Mouse (Mus musculus): ENCODE results near the gene Pdpr.
"Not testable (repeated sequence)": the region's sequence is repeated elsewhere in the genome, so short reads cannot be mapped to it uniquely, and the experiment has no call there.

Pdpr gene

GRCm38 (mm10) chr8:111075926-111076325 is 18.5 kb upstream of the Pdpr start:
- TF ChIP-seq GATA4 (IDR thresholded peaks at IDR 0.05; ENCODE audit: insufficient replicate concordance, low read length), result no peak

DNA sequence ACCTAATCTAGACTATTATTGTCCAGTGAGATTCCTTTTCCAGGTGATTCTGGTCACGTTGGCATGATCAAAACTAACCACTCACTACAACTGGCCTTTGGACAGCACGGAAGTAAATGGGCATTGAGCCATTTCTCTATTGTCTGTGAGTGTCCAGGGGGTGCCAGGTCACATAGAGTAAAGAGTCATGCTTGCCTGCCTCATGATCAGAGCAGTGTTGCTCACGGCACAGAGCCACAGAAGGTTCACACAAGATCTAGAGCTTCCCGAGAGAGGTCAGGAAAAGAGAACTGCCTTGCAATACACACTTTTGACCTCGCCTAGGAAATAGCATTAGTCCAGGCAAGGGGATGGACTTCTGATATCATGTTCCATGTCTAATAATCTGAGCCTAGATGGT is 15.0 kb upstream of the Pdpr start:
- no peak for TF ChIP-seq GATA4 (IDR thresholded peaks at IDR 0.05; ENCODE audit: insufficient replicate concordance, low read length)

DNA sequence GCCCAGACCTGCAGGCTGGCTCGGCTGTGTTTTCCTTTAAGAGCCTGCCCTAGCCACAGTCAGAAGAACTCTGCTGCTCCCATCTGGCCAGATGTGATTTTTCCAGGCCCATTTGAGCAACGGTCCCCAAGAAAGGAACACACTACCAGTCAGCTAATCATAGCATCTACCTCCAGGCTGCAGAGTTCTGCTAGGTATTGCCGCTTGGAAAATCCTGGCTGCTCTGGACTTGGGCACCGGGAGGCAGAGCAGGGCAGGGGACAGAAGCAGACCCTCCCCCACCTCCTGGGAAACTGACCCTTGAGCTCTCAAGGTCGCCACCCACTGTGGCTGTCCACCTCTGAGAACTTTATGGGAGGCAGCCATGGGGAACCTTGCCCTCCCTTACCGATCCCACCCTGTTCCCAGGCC is 14.6 kb upstream of the Pdpr start:
- TF ChIP-seq GATA4 (IDR thresholded peaks at IDR 0.05; ENCODE audit: insufficient replicate concordance, low read length), result no peak

GRCm38 (mm10) chr8:111081580-111082258 is 12.7 kb upstream of the Pdpr start:
- TF ChIP-seq GATA4 (IDR thresholded peaks at IDR 0.05; ENCODE audit: insufficient replicate concordance, low read length), result no peak

DNA sequence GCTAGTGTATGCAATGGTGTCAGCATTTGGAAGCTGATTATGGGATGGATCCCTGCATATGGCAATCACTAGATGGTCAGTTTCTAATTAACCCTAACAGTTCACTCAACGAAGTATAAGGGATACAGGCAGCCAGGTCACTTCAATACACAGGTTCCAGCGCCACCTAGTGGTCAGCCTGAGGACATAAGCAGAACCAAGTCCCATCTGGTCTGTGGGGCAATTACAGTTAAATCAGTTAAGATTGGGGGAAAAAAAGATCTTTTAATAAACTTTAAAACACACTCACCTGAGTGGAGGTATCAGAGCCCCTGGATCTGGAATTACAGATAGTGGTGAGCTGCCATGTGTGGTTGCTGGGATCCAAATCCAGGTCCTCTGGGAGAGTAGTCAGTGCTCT is 4.3 kb upstream of the Pdpr start:
- no peak for TF ChIP-seq GATA4 (IDR thresholded peaks at IDR 0.05; ENCODE audit: insufficient replicate concordance, low read length)

DNA sequence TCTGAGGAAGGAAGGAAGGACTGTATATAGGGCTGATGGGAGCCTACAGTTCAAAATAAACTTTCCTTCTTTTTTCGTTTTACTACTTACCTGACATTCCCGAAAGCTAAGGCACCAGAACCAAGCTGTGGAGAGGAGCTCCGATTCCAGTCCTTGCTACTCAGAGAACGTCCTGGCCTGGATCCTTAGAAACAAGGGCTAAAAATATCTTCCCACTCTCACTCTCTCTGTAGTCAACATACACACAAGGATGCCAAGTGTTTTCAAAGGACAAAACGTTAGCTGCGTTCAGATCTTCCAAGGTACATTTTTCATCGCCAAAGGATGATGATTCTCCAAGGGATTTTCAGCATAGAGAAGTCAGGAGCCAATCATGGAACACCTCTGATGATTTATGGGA is 2.7 kb upstream of the Pdpr start:
- no peak for TF ChIP-seq GATA4 (IDR thresholded peaks at IDR 0.05; ENCODE audit: insufficient replicate concordance, low read length)

DNA sequence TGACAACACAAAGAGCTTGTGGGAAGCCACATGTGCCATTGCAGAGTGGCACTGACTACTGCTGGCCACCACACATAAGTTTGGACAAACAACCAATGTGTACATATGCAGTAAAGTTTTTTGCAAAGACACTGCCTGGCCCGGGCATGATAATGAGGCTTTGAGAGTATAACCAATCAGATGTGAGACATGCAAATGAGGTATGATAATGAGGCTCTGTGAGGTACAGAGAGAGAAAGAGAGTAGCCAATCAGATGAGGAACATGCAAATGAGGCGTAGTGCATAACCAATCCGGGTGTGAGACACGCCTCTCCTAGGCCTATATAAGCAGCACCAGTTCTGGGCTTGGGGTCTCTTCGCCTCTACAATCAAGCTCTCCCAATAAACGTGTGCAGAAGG is 2.1 kb upstream of the Pdpr start, which contains the start of gene Clec18a:
Gene Clec18a, minus strand, starts transcription at position 101 of the 400 bp plus-strand sequence.
- not testable (repeated sequence) for TF ChIP-seq GATA4 (IDR thresholded peaks at IDR 0.05; ENCODE audit: insufficient replicate concordance, low read length)

DNA sequence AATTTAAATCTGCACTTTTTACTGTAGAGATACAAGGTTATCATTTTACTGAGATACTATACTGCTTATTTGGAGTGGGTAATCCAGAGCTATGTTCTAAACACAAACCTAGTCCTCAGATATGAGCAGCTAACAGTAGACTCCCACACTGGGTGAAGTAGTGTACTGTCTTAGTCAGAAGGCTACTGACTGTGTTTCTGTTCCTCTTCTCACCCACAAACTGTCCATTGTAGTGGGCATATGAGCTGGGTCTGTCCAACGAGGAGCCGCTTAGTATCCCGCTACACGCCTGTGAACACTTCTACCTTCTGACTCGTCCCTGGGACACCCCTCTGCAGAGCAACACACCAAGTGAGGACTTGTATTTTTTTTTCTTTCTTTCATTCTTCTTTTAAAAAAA is 20.5 kb downstream of the Pdpr start:
- no peak for TF ChIP-seq GATA4 (IDR thresholded peaks at IDR 0.05; ENCODE audit: insufficient replicate concordance, low read length)

DNA sequence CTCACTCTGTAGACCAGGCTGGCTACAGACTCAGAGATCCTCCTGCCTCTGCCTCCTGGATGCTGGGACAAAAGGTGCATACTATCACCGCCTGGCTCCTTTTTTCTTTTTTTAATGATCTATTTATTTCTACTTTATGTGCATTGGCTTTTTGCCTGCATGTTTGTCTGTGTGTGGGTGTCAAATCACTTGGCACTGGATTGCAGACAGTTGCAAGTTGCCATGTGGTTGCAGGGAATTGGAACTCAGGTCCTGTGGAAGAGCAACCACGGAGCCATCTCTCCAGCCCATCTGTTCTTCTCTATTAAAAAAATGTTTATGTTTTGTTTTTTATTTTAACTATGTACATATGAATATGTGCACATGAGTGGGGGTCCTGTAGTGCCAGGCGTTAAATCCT is 25.1 kb downstream of the Pdpr start:
- TF ChIP-seq GATA4 (IDR thresholded peaks at IDR 0.05; ENCODE audit: insufficient replicate concordance, low read length), result no peak

GRCm38 (mm10) chr8:111130756-111131155 is 36.3 kb downstream of the Pdpr start:
- TF ChIP-seq GATA4 (IDR thresholded peaks at IDR 0.05; ENCODE audit: insufficient replicate concordance, low read length), result no peak

- TF ChIP-seq GATA4 (IDR thresholded peaks at IDR 0.05; ENCODE audit: insufficient replicate concordance, low read length), result no peak
Measured at GRCm38 (mm10) chr8:111142521-111142920, 48.1 kb downstream of the Pdpr start.

DNA sequence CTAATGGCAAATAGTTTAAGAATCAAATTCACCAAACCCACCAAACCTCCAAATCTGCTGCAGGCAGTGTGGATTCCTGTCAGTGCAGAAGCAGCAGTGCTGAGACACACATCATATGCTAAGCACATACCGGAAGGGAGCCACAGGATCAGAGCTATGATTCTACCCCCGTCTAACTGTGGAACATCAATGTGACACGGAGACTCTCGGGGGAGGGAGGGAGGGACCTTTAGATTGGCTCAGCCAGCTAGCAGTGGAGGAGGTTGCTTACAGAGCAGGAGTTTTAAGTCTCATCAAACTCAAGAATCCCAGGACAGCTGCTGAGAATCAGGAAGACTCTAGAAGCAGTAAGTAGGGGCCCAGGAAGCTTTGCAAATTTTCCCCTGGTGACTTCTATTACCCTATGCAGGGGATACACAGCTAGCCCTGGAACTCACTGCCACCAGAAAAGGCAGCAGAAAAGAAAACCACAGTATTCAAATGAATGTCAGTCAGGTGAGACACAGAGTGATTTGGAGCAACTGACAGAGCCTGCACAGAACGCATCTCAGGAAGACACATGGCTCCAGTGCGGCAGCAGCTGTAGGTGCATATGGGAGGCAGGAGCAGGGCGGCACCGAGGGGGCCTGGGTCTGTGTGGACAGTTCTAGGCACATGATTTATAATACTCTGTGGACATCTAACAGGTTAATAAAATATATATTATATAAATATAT is 61.4 kb downstream of the Pdpr start:
- TF ChIP-seq GATA4 (IDR thresholded peaks at IDR 0.05; ENCODE audit: insufficient replicate concordance, low read length), result no peak

- TF ChIP-seq GATA4 (IDR thresholded peaks at IDR 0.05; ENCODE audit: insufficient replicate concordance, low read length), result no peak
Measured at GRCm38 (mm10) chr8:111157617-111158016, 63.2 kb downstream of the Pdpr start.

- no peak for TF ChIP-seq GATA4 (IDR thresholded peaks at IDR 0.05; ENCODE audit: insufficient replicate concordance, low read length)
Measured at GRCm38 (mm10) chr8:111171661-111172060, 77.2 kb downstream of the Pdpr start.

DNA sequence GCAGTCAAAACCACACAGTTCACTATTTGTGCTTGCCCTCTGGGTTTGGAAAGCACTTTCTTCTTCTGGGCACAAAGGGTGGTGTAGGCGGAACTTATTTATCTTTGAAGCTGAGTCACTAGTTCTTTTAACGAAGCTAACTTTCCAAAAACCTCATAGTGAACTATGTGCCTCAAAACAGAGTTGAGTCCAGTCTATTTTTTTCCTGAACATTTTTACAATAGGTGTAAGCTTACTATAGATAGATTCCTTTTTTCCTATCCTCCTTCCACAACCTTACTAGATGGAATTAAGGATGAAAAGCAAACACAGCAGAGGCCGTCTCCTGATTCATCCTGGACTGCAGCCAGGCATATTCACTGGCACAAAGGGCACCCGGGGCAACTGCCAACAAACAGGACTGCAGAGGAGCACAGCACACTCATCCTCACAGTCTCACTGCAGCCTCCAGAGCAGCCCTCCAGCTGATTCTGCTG is 91.1 kb downstream of the Pdpr start:
- TF ChIP-seq GATA4 (IDR thresholded peaks at IDR 0.05; ENCODE audit: insufficient replicate concordance, low read length), result no peak
